Mouse (Mus musculus): ENCODE measurements at regions not wholly inside any gene's neighbourhood (a gene's known extent, or its start where the extent isn't known, plus 50 kb on each side); places are given as distances from the start of the nearest gene placed in this dataset.

GRCm38 (mm10) chr16:12588889-12589288 lies 520.6 kb upstream of the Ercc4 start:
- TF ChIP-seq CTCF (IDR thresholded peaks at IDR 0.05; ENCODE audit: low read depth) (no peak), EP300 (IDR thresholded peaks at IDR 0.05; ENCODE audit: low read depth) (no peak)

Data from heart, postnatal 0 days (tissue).